Mouse (Mus musculus): Measurements from ENCODE around the gene Gnai3. TPM values are rescaled to one million over a fixed set of nuclear protein-coding genes. Genes with fewer than 3 reads are reported as not detected.

The Gnai3 gene
- polyA plus RNA-seq, 1 experiment, result 20.7 TPM

DNA sequence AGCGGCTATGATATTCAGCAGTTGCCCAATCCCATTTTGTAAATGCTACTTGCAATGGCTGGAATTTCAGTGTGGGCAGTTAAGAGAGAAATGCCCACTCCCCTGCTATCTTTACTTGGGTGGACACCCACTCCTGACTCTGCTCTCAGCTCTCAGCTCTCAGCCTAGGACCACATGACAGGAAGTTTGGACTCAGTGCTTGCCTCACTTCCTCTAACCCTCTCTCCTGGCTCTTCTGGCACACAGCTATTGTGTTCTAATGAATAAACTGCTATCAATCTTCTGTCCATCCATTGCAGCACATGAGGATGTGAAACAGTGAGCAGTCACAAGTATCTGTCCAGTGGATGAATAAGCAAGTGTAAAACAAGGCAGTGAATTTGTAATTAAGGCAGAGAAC is 13.5 kb downstream of the Gnai3 start:
- no peak overlapping the region for H3K4me3 ChIP-seq (ENCODE audit: insufficient read depth, low read depth, low read length)
- H3K27ac ChIP-seq (replicated peaks; ENCODE audit: low read depth, low read length), result no peak overlapping the region
- H3K4me1 ChIP-seq (ENCODE audit: control insufficient read depth, insufficient read depth, insufficient read length, low read length), result peaks cover 2% of the 10 kb centered on the region

GRCm38 (mm10) chr3:108131821-108132220 is 14.1 kb downstream of the Gnai3 start:
- Histone ChIP-seq H3K4me1 (ENCODE audit: control insufficient read depth, insufficient read depth, insufficient read length, low read length) (peaks cover 2% of the 10 kb centered on the region), H3K27ac (replicated peaks; ENCODE audit: low read depth, low read length) (no peak overlapping the region), H3K4me3 (ENCODE audit: insufficient read depth, low read depth, low read length) (no peak overlapping the region)

DNA sequence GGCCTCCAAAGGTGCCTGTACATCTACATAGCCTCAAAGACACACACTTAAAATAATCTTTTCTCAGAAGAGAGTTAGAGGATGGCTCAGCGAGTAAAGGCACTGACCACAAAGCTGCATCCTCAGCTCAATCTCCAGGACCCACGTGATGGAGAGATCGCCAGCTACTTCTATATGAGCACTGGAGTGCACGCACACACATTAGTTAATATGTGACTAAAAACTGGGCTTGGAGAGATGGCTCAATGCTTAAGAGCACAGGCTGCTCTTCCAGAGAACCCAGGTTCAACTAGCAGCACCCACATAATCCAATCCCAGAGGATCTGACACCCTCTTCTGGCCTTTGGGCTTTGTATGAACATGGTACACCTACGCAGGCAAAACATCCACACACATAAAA is 14.7 kb downstream of the Gnai3 start:
- H3K27ac ChIP-seq (replicated peaks; ENCODE audit: low read depth, low read length), result no peak overlapping the region

DNA sequence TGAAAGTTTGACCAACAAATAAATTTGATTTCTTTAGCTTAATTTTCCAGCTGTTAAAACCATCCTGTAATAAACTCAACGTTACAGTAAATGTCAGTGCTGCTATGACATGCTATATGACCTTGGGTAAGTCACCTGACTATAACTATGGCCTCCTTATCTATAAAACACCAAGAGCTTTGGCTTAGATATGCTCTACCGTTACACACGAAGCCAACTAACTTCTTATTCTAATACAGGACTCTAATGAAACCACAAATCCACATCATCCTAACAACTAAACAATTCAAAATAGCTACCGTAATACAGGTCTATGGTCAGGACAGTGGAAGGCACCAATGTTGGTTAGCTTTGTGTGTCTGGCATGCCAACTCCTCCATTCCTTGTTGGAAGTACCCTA is 16.1 kb downstream of the Gnai3 start:
- no peak overlapping the region for H3K4me3 ChIP-seq (ENCODE audit: insufficient read depth, low read depth, low read length)
- H3K27ac ChIP-seq (replicated peaks; ENCODE audit: low read depth, low read length), result no peak overlapping the region
- H3K4me1 ChIP-seq (ENCODE audit: control insufficient read depth, insufficient read depth, insufficient read length, low read length), result peaks cover 2% of the 10 kb centered on the region

More for the DNA sequence above, 14.7 kb downstream of the Gnai3 start:
- peaks cover 2% of the 10 kb centered on the region for H3K4me1 ChIP-seq (ENCODE audit: control insufficient read depth, insufficient read depth, insufficient read length, low read length)
- no peak overlapping the region for H3K4me3 ChIP-seq (ENCODE audit: insufficient read depth, low read depth, low read length)

DNA sequence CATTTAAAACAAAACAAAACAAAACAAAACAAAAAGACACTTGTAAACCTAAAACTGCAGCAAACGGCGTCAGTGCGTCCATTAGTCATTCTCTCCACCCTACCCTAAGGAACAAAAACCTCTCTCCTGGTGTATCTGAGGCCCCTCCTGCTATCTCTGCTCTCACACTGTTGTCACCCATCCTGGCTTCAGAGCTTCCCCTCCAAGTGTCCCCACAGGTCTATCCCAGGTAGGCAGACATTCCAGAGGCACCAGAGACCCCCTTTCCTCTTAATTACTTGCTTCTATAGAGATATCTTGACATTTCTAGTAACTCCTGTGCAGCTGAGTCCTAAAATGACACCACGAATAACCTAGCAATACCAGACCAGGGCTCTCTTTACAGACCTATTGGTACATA is 16.6 kb downstream of the Gnai3 start:
- H3K4me1 ChIP-seq (ENCODE audit: control insufficient read depth, insufficient read depth, insufficient read length, low read length), result peaks cover 2% of the 10 kb centered on the region
- no peak overlapping the region for H3K4me3 ChIP-seq (ENCODE audit: insufficient read depth, low read depth, low read length)
- no peak overlapping the region for H3K27ac ChIP-seq (replicated peaks; ENCODE audit: low read depth, low read length)

GRCm38 (mm10) chr3:108128520-108128919 is 17.4 kb downstream of the Gnai3 start:
- H3K4me1 ChIP-seq (ENCODE audit: control insufficient read depth, insufficient read depth, insufficient read length, low read length), result peaks cover 2% of the 10 kb centered on the region
- H3K27ac ChIP-seq (replicated peaks; ENCODE audit: low read depth, low read length), result no peak overlapping the region
- H3K4me3 ChIP-seq (ENCODE audit: insufficient read depth, low read depth, low read length), result no peak overlapping the region

DNA sequence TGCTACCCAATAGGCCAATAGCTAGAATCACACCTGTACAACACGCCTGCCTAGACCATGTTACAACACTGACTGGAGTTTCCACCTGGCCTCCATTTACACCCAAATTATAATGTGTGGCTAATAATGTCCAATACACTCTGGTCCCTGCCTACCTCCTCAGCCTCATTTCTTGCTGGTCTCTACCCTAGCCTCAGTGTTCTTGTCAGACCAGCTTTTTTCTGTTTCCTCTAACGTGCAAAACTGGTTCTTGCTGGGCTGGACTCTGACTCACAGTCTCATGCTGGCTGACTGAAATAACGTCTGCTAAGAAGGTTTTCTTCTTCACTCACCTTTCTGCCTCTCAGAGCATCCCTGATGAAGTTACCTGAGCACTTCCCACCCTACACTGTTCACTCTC is 19.6 kb downstream of the Gnai3 start:
- H3K27ac ChIP-seq (replicated peaks; ENCODE audit: low read depth, low read length), result no peak overlapping the region
- H3K4me3 ChIP-seq (ENCODE audit: insufficient read depth, low read depth, low read length), result no peak overlapping the region
- H3K4me1 ChIP-seq (ENCODE audit: control insufficient read depth, insufficient read depth, insufficient read length, low read length), result no peaks in the 10 kb centered on the region

DNA sequence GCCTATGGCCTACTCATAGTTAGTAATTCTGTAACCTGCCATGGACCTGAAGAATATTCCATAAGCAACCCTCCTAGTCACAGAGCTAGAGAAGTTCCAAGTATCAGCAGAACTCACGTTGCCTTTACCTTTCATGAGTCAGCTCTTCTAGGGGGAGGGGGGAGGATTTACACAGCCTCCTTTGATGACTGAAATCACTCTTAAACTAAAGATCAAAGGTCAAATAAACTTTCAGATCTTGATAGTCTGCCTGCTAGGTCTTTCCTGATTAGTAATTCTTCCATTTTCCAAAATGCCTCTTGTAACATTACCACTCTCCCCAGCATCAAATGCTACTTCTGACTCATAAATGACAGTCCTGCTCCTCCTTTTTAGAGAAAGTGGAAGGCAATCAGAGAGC is 21.8 kb downstream of the Gnai3 start:
- Histone ChIP-seq H3K4me3 (ENCODE audit: insufficient read depth, low read depth, low read length) (no peak overlapping the region), H3K4me1 (ENCODE audit: control insufficient read depth, insufficient read depth, insufficient read length, low read length) (no peaks in the 10 kb centered on the region), H3K27ac (replicated peaks; ENCODE audit: low read depth, low read length) (no peak overlapping the region)

GRCm38 (mm10) chr3:108123242-108123641 is 22.7 kb downstream of the Gnai3 start:
- Histone ChIP-seq H3K4me1 (ENCODE audit: control insufficient read depth, insufficient read depth, insufficient read length, low read length) (no peaks in the 10 kb centered on the region), H3K27ac (replicated peaks; ENCODE audit: low read depth, low read length) (no peak overlapping the region), H3K4me3 (ENCODE audit: insufficient read depth, low read depth, low read length) (no peak overlapping the region)

- Histone ChIP-seq H3K4me1 (ENCODE audit: control insufficient read depth, insufficient read depth, insufficient read length, low read length) (no peaks in the 10 kb centered on the region), H3K4me3 (ENCODE audit: insufficient read depth, low read depth, low read length) (no peak overlapping the region), H3K27ac (replicated peaks; ENCODE audit: low read depth, low read length) (no peak overlapping the region)
Observed at GRCm38 (mm10) chr3:108121101-108121500, 24.8 kb downstream of the Gnai3 start.

DNA sequence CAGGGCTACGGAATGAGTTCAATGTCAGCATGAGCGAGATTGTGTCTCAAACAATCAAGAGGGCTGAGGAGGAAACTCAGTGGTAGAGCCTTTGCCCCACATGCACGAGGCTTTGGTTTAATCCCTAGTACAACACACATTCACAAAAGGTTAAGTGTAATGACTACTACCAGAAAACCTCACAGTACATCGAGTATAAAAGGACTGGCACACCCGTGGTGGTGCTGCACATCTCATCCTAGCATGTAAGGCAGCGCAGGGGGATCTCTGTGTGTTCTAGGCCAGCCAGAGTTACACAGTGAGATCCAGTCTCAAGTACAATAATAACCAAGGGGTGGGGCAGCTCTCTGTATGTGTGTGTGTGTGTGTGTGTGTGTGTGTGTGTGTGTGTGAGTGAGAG is 28.5 kb downstream of the Gnai3 start:
- Histone ChIP-seq H3K4me1 (ENCODE audit: control insufficient read depth, insufficient read depth, insufficient read length, low read length) (no peaks in the 10 kb centered on the region), H3K27ac (replicated peaks; ENCODE audit: low read depth, low read length) (no peak overlapping the region), H3K4me3 (ENCODE audit: insufficient read depth, low read depth, low read length) (no peak overlapping the region)

DNA sequence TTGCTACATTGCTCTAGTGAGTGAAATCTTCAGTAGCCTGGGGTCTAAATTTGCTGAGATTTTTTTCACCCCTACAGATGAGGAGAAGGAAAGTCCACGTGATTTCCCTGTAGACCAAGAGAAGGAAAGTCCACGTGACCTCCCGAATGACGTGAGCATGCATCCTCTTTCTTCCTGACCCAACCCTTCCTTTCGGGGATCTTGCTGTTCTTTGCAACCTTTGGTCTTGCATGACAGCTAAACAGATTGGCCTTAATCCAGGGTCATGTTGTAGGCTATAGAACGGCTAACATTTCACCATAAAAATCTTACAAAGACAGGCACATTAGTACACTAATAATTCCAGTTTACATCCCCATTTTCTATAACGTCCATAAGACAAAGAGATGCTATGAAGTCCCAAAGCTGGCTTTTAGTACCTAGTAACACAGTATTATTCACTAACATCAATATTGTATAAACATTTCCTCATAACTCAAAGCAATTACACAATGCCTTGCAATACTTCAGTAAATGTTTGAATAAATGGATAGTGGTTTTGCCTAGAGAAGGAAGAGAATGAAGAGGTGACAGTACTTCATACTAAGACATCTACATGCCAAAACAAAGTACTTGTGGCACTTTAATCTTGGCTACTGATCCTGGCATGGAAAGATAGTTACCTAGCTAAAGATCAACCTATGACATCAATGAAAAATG is 32.2 kb downstream of the Gnai3 start:
- Histone ChIP-seq H3K4me3 (ENCODE audit: insufficient read depth, low read depth, low read length) (no peak overlapping the region), H3K4me1 (ENCODE audit: control insufficient read depth, insufficient read depth, insufficient read length, low read length) (no peaks in the 10 kb centered on the region), H3K27ac (replicated peaks; ENCODE audit: low read depth, low read length) (no peak overlapping the region)

GRCm38 (mm10) chr3:108112666-108113065 is 33.3 kb downstream of the Gnai3 start:
- H3K4me1 ChIP-seq (ENCODE audit: control insufficient read depth, insufficient read depth, insufficient read length, low read length), result no peaks in the 10 kb centered on the region
- no peak overlapping the region for H3K4me3 ChIP-seq (ENCODE audit: insufficient read depth, low read depth, low read length)
- no peak overlapping the region for H3K27ac ChIP-seq (replicated peaks; ENCODE audit: low read depth, low read length)

DNA sequence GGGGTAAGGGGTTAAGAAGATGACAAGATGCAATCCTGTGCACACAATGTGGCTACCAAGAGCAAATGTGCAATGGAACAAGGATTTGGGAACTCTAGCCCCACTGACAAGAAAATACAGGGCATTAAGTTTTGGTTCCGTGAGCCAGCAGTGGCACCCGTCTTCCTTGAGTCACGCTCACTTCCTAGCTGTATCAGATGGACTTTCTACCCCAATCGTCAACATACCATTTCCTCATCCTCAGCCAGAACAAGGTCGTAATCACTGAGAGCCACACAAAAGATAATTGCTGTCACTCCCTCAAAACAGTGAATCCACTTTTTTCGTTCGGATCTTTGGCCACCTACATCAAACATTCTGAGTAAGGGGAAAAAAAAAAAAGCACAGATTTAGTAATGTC is 33.7 kb downstream of the Gnai3 start:
- Histone ChIP-seq H3K27ac (replicated peaks; ENCODE audit: low read depth, low read length) (no peak overlapping the region), H3K4me3 (ENCODE audit: insufficient read depth, low read depth, low read length) (no peak overlapping the region), H3K4me1 (ENCODE audit: control insufficient read depth, insufficient read depth, insufficient read length, low read length) (no peaks in the 10 kb centered on the region)

DNA sequence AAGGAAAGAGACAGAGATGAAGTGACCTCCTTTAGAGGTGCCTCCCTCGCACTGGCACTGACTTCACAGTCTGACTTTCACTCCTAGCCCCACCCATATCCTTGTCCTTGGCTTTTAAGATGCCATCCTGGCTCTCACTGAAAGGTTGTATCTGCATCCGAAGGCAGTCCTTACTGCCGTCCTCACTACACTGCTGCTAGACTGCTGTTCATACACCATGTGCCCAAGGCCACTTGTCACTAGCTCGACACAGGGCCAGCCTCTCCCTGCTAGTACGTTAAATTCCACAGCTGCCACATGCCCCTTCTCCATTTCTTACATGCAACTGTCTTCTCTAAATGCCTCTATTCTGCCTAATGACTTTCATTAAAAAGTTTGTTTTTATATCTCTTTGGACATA is 34.6 kb downstream of the Gnai3 start:
- no peak overlapping the region for H3K27ac ChIP-seq (replicated peaks; ENCODE audit: low read depth, low read length)
- no peak overlapping the region for H3K4me3 ChIP-seq (ENCODE audit: insufficient read depth, low read depth, low read length)
- H3K4me1 ChIP-seq (ENCODE audit: control insufficient read depth, insufficient read depth, insufficient read length, low read length), result no peaks in the 10 kb centered on the region

GRCm38 (mm10) chr3:108105281-108105680 is 40.7 kb downstream of the Gnai3 start:
- H3K27ac ChIP-seq (replicated peaks; ENCODE audit: low read depth, low read length), result no peak overlapping the region
- no peaks in the 10 kb centered on the region for H3K4me1 ChIP-seq (ENCODE audit: control insufficient read depth, insufficient read depth, insufficient read length, low read length)
- no peak overlapping the region for H3K4me3 ChIP-seq (ENCODE audit: insufficient read depth, low read depth, low read length)
